Mouse (Mus musculus) CD4-positive, CD25-positive, alpha-beta regulatory T cell, adult 2 months (primary cell): Measurements from ENCODE around the gene Ccdc96.

ENCODE experiments used
- DNase-seq: peaks from one replicate; pipeline ENCODE4 v3.0.0-alpha.2; 2012; ENCODE audit warnings: low read depth, low spot score

Gene Ccdc96

GRCm38 (mm10) chr5:36484171-36484990 is at the start of gene Ccdc96, which contains the start of gene Tada2b:
Gene Ccdc96, plus strand, starts transcription at chr5:36484588.
Gene Tada2b, minus strand, starts transcription at chr5:36484285.
- peak; percentile 99 for DNase-seq

DNA sequence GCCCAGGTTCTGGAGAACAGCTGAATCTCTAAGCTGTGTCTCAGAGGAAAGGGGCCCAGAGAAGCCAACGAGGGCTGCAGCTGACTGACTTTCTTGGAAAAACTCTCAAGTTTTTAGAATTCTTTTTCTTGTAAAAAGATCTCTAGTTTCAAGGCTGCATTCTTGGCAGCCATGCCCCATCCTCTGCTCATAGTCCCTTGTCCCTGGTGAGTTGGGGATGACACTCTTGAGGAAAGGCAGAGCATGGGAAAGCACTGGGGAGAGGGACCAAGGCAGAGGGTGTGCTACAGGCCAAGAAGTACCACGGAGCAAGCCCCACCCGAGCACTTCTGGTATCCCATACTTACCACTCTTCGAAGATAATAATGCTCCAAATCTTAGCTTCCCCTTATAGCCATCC is 47.5 kb upstream of the Ccdc96 start:
- DNase-seq = no peak

DNA sequence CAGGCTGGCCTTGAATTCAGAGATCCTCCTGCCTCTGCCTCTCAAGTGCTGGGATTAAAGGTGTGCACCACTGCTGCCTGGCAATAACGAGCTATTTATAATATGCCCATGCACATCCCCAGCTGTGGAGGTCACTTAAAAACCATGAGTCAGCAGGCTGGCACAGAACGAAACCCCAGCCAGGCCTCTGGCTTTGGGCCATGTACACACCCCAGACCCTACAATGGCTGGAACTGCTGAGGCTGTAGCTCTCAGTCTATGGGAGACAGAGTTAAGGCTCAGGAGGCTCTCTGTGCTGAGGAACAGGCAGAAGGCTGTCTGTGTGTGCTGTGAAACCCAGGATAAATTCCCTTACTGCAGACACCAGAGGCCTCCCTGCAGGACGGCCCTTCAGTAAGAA is 43.6 kb upstream of the Ccdc96 start:
- no peak for DNase-seq

DNA sequence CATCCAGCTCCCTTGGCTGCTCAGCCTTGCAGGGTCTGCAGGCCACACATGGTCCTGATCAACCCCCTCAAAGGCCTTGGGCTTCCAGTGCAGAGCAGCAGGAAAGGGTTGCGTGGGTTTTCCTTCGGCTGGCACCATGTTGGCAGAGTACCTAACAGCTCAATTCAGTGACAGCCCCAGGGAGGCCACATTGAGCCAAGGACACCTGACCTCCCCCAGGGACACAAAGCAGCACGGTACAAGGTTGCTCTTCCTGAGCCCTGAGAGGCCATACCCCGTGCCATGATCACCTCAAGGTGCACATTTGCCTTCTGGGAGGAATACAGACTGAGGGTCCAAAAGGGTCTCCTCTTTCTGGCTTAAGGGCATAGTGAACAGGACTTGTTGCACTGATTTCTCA is 39.8 kb upstream of the Ccdc96 start:
- no peak for DNase-seq

DNA sequence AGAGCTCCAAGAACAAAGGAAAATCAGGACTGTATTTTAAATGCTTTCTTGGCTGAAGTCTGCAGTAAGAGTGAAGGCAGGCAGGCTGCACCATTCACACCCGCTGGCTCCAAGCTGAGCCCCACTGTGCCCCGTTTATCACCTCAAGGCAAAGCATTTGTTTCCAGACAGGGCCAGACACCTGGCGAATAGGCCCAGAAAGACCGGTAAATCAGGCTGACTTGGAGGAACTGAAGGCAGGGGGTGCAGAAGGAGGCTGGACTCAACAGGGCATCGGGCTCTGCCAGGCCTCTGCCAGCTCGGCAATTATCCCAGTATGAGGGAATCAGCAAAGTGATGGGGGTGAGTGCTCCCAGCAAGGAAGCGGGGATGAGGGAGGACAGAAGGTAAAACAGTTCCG is 39.4 kb upstream of the Ccdc96 start:
- DNase-seq = no peak

GRCm38 (mm10) chr5:36446166-36446890 is 38.1 kb upstream of the Ccdc96 start:
- no peak for DNase-seq

GRCm38 (mm10) chr5:36447872-36448271 is 36.5 kb upstream of the Ccdc96 start:
- no peak for DNase-seq

GRCm38 (mm10) chr5:36449710-36450358 is 34.6 kb upstream of the Ccdc96 start:
- DNase-seq = no peak

GRCm38 (mm10) chr5:36451119-36451518 is 33.3 kb upstream of the Ccdc96 start:
- DNase-seq = peak; percentile 14

- DNase-seq = no peak
Measured at GRCm38 (mm10) chr5:36451872-36452389, 32.5 kb upstream of the Ccdc96 start.

GRCm38 (mm10) chr5:36452821-36453220 is 31.6 kb upstream of the Ccdc96 start:
- DNase-seq = no peak

DNA sequence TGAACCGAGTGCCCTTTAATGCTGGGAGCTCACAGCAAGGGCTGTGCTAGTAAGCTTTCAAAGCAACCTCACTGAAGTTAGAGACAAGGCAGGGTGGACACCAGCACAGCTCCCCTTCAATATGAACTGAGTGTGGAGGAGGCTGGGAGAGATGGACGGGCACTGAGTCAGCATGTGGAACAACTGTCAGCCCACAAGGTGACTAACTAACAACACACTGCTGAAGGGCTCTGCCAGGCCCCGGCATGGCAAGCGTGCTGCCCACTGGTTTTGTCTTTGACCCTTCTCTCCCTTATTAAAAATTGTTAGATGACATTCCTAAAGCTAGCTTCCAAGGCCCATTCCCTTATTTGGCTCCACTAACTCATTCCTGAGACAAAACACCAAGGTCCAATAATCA is 26.7 kb upstream of the Ccdc96 start:
- no peak for DNase-seq

DNA sequence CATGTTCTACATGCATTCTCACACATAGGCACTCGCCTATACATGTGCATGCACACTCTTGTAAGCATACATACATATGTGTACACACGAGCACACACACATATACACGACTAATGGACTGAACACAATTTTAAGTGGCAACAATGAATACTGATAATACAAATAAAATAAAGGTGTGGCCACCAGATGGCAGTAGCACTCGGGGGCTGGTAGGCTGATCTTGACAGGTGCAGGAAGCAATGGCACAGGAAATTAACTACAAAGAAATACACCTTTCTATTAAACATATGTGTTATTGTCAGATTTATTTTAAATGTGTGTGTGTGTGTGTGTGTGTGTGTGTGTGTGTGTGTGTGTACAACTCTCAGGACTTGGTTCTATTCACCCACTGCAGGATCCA is 25.5 kb upstream of the Ccdc96 start:
- DNase-seq = peak; percentile 86

- no peak for DNase-seq
Measured at GRCm38 (mm10) chr5:36460712-36461111, 23.7 kb upstream of the Ccdc96 start.

DNA sequence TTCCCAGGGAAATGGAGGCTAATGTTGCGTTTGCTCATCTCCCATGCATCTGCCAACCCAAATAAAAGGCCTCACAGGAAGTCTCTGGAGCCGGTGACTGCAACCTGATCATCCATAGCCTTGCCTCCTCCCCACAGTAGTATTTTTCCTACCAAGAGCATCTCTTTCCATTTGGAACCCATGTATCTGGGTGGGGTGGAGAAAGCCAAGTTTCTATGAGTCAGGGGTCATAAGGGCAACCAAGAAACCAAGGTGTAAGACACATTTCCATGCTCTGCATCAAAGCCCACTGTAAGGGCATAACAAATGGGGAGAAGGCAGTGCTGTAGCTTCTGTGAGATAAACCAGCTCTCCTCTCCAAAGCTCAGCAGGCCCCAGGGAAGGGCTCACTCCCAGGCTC is 23.2 kb upstream of the Ccdc96 start:
- no peak for DNase-seq

GRCm38 (mm10) chr5:36462810-36463209 is 21.6 kb upstream of the Ccdc96 start:
- DNase-seq = peak; percentile 90

GRCm38 (mm10) chr5:36463391-36463790 is 21.0 kb upstream of the Ccdc96 start:
- no peak for DNase-seq

DNA sequence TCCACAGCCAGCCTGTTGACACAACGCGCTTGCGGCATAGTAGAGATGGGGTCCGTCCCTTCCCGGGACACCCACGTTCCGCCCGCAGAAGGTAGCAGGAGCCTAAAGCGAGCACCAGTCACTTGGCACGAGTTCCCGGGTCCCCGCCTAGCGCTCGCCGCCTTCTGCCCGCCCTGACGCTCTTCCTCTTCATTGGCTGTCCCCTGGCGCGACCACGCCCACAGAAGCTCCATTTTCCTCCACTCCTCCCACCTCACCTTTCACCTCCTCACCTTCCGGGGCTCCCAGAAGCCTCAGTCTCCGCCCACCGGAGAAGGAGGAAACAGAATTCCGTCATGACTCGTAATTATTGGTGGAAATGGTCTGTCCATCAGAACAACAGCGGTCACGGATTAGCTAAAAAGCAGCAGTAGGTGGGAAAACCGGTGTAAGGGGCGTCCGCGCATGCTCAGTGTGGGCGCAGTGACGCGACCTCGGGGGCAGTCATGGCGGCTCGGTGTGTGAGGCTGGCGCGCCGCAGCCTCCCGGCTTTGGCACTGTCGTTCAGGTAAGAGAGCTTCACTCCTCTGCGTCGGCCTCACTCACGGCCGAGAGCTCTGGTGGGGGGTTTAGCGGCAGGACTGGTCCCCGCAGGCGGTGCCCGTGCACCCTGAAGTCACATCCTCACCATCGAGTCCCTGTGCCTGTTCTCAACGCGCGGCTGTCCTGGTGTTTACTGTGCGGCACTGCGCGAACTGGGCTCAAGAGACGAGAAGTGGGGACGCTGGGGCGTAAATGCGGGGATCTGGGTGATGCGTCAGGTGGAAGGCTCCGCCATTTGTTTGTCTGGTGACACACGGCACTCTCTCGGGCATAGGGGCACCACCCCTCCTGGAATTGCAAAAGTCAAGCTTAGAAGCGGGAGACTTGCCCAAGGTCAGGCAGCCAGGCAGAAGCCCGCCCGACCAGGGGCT is 19.4 kb upstream of the Ccdc96 start, which contains the start of gene Grpel1:
TSS of gene Grpel1 (plus strand) at position 290 of the 953 bp plus-strand sequence.
- DNase-seq = peak; percentile 98

DNA sequence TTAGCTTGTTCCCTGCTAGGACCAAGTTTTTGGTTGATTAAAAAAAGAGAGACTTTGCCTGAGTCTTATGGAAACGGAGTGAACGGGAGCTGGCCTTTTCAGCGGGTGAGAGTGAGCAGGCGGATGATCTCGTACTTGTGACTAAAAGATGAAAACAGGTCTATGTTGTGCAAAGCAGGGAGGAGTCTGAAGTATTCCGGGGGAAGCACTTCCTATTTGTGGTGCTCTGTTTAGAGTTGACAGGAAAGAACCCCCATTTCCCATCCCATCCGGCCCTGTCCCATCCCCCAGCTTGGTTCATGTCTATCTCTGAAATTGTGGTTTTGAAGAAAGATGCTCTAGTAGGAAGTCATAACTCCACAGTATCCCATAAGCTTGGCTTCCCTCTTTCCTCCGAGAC is 18.5 kb upstream of the Ccdc96 start:
- no peak for DNase-seq

GRCm38 (mm10) chr5:36471206-36471605 is 13.2 kb upstream of the Ccdc96 start:
- no peak for DNase-seq
